Mouse (Mus musculus): ENCODE measurements around the gene Gm10408. TPM values are rescaled to one million over a fixed set of nuclear protein-coding genes. Genes with fewer than 3 reads are reported as not detected.
"Not testable (repeated sequence)": the region's sequence is repeated elsewhere in the genome, so short reads cannot be mapped to it uniquely, and the experiment has no call there.

Gm10408 gene
- total RNA-seq (2021) = not detected

GRCm38 (mm10) chr14:3449079-3449478 lies at the start of gene Gm10408:
TSS of gene Gm10408 (plus strand) at chr14:3449379.
- DNase-seq = not testable (repeated sequence)

GRCm38 (mm10) chr14:3412314-3412713 lies 36.9 kb upstream of the Gm10408 start, which contains the start of gene Gm10409:
TSS of gene Gm10409 (plus strand) at chr14:3412614.
- not testable (repeated sequence) for DNase-seq

GRCm38 (mm10) chr14:3427803-3428202 lies 21.4 kb upstream of the Gm10408 start, which contains the start of gene Gm3005:
TSS of gene Gm3005 (plus strand) at chr14:3428103.
- DNase-seq = not testable (repeated sequence)

Other genes with a start within 250 kb of the Gm10408 start
- gene D830030K20Rik, start 240.9 kb upstream of the Gm10408 start, total RNA-seq (2021) = 1 to 10 TPM; 1.6 to 3.8 TPM
- gene Gm2956, start 116.8 kb upstream of the Gm10408 start, total RNA-seq (2021) = under 1 TPM; 0.52 to 0.86 TPM
- gene Gm10413, start 54.3 kb upstream of the Gm10408 start, total RNA-seq (2021) = not detected
- gene Gm10409, start 36.8 kb upstream of the Gm10408 start, total RNA-seq (2021) = 1 to 10 TPM; 1.6 TPM
- gene Gm3005, start 21.3 kb upstream of the Gm10408 start, total RNA-seq (2021) = 1 to 10 TPM in 1 of 2 experiments, under 1 TPM in 1; 0.32 to 1.0 TPM
- gene Gm3012, start 185.1 kb downstream of the Gm10408 start, total RNA-seq (2021) = not detected
- gene Gm3020, start 202.7 kb downstream of the Gm10408 start, total RNA-seq (2021) = 1 to 10 TPM; 1.6 TPM
- not detected for gene Gm3043, start 239.4 kb downstream of the Gm10408 start, total RNA-seq (2021)

Data from heart, postnatal 4 days (tissue).